Mouse (Mus musculus) cerebellum, adult 2 months (tissue): Measurements from ENCODE around the gene Pfn3. TPM values are rescaled to one million over a fixed set of nuclear protein-coding genes. Genes with fewer than 3 reads are reported as not detected.

Experiments used
- DNase-seq, 2 experiments: peaks; one replicate each; pipeline ENCODE4 v3.0.0; 2021
- H3K27ac ChIP-seq: fragments of 200-500 bp; 2 replicates; pipeline ENCODE4 v1.5.1; 2012; ENCODE audit warnings: low read length, control low read depth, inconsistent platforms; ENCODE audit not compliant: insufficient read depth
- H3K27me3 ChIP-seq: fragments of 200-500 bp; 2 replicates; pipeline ENCODE4 v1.6.1; 2012; ENCODE audit warnings: inconsistent platforms, mild to moderate bottlenecking, low read length, moderate library complexity; ENCODE audit not compliant: control insufficient read depth, insufficient read depth
- H3K4me1 ChIP-seq: fragments of 200-500 bp; 2 replicates; pipeline ENCODE4 v1.6.1; 2011; ENCODE audit warnings: low read length; ENCODE audit not compliant: control insufficient read depth, insufficient read depth
- H3K4me3 ChIP-seq: fragments of 200-500 bp; replicated peaks from 2 replicates; pipeline ENCODE3; 2011; ENCODE audit warnings: mild to moderate bottlenecking, low read depth, low read length, control low read depth; ENCODE audit not compliant: insufficient read depth
- CTCF ChIP-seq: fragments of 200-500 bp; IDR thresholded peaks from 2 replicates; pipeline ENCODE4 v1.5.1; 2011; ENCODE audit warnings: low read depth, mild to moderate bottlenecking, control low read depth, low read length, moderate library complexity, borderline replicate concordance; ENCODE audit not compliant: insufficient read depth
- POLR2A ChIP-seq: fragments of 200-500 bp; IDR thresholded peaks from 2 replicates; pipeline ENCODE4 v1.6.1; 2011; ENCODE audit warnings: low read length, control low read depth, borderline replicate concordance; ENCODE audit not compliant: insufficient read depth
- WGBS: fragments of 180-500 bp; shearing (Covaris S2); methylation state at CpG from one replicate; pipeline ENCODE4 v1.1.7; 2018; 5-methylcytosine and 5-hydroxymethylcytosine counted together
- polyA plus RNA-seq: library from polyadenylated mRNA; depleted of rRNA; stranded (reverse); fragments of >200 nt; gene quantifications from 2 replicates; pipeline ENCODE4 v1.2.3, GENCODE M21; 2012

The Pfn3 gene
- polyA plus RNA-seq, 1 experiment: not detected

DNA sequence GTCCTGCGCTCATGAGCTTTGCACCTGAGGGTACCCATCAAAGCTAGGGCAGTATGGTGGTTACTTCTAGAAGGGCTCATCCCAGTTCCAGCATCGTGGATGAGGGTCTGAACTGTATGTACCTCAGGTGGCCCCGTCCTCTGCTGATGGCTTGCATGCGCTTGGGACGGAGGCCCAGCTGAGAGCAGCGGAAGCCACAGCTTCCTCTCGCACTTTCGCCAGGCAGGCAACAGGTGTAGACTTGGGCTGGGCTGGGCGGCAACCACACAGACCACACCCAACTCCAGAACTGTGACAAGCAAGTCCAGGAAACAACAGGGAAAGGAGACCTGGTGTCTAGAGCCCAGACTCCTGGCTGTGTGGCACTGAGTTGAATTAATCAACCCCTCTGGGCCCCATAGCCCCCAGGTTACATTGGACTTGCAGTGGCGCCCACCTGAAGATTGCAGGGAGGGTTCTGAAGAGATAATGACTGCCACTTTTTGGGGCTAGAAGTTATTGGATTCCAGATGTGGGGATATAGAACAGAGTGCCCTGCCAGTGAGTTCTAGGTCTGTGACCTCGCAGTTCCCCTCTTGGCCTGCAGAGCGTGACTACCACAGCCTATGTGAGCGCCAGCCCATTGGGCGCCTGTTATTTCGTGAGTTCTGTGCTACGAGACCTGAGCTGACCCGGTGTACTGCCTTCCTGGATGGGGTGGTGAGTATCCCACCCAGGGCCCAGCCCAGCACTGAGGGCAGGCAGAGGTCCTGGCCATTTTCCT, 34.8 kb upstream of the Pfn3 start:
- Histone ChIP-seq H3K4me3 (no peak overlapping the region), H3K27ac (no peak overlapping the region), H3K4me1 (peaks cover 12% of the 10 kb centered on the region), H3K27me3 (no peaks in the 10 kb centered on the region)
- no peak for TF ChIP-seq POLR2A
- no peak for TF ChIP-seq CTCF
- WGBS: 86% methylated on average over 17 of the region's 17 CpGs
- DNase-seq: no peak

DNA sequence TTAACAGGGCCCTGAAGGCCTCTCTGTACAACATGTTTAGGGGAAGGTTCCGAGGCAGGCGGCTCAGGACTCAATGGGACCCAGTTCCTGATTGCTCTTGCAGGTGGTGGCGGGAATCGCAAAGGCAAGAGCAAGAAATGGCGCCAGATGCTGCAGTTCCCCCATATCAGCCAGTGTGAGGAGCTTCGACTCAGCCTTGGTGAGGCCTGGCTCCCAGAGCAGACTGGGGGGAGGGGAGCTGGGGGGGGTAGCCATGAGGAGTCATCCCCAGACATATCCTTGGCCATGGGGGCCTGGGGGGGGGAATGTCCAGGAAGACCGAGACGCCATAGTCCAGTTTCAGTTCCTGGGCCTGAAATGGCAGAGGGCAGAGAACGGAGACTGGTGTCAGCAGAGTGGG, 34.2 kb upstream of the Pfn3 start:
- 95% methylated on average over 9 of the region's 9 CpGs for WGBS
- Histone ChIP-seq H3K27me3 (no peaks in the 10 kb centered on the region), H3K4me1 (peaks cover 12% of the 10 kb centered on the region), H3K4me3 (no peak overlapping the region), H3K27ac (no peak overlapping the region)
- TF ChIP-seq POLR2A (no peak), CTCF (no peak)
- no peak for DNase-seq

DNA sequence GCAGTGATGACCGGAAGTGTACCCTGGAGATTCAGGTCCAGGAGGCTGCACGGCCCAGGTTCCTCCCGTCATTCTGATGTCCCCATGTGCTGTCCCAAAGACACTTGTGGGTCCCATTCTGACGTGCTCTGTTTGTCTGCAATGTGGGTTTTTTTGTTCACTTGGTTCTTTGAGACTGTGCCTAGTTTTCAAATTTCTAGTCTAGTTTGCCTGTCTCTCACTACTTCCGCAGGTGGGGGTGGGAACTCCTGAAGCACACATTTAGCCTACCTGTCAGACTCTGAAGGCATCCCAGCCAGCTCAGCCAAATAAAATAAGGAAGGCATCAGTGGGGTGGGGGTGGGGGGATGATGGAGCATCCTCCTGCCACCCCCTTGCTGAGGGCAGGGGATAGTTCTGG, 33.1 kb upstream of the Pfn3 start:
- TF ChIP-seq CTCF (no peak), POLR2A (no peak)
- Histone ChIP-seq H3K27me3 (no peaks in the 10 kb centered on the region), H3K27ac (no peak overlapping the region), H3K4me1 (peaks cover 12% of the 10 kb centered on the region), H3K4me3 (no peak overlapping the region)
- WGBS: 93% methylated on average over 5 of the region's 5 CpGs
- no peak for DNase-seq

DNA sequence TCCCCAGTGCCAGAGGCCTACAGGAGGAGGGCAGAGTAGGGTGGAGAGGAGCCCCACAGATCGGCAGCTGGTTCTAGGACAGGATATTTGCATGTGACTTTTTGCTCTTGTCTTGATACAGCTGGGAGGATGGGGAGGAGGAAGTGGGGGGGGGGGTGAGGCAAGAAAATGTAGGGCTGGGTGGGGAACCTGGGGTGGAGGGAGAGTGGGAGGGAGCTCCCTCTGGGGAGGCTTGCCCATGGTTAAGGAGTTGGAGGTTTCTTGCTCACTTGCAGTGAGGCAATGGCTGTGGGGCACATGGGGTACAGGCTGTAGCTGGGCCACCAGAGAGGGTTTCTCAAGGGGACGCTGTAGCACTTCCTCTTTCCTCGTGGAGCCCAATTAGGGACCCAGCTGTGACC, 32.5 kb upstream of the Pfn3 start:
- Histone ChIP-seq H3K4me1 (peaks cover 12% of the 10 kb centered on the region), H3K27me3 (no peaks in the 10 kb centered on the region), H3K4me3 (no peak overlapping the region), H3K27ac (no peak overlapping the region)
- no peak for DNase-seq
- TF ChIP-seq CTCF: no peak
- no peak for TF ChIP-seq POLR2A
- WGBS: 56% methylated on average over 3 of the region's 3 CpGs

DNA sequence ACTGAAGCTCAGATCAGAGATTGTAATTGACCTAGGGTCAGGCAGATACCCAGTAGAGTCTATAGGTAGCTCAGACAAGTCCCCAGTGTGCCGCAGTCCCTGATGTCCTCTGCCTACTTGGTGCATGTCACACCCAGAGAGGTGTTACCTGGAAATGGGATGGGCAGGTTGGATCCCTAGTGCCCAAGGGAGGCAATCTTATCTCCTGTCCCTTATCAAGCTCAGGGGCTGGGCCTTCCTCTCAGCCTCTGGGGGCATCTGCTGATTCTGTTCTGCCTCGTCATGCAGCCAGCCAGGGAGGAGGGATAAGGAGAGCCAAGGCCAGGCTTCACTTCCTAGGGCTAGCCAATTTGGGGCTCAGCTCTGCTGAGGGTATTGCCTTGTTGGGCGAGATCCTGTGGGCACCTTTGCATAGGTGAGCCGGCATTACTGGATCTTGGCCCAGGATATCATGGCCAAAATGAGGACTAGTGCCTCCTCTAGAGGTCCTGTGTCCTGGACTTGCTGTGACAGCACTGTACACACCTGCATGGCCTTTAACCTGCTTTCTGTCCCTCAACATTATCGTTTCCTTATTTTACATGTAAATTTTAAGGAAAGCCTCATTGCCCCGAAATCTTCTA, 31.6 kb upstream of the Pfn3 start:
- TF ChIP-seq CTCF: no peak
- no peak for TF ChIP-seq POLR2A
- DNase-seq: no peak
- 85% methylated on average over 6 of the region's 6 CpGs for WGBS
- Histone ChIP-seq H3K4me3 (no peak overlapping the region), H3K4me1 (0 out of 2 replicates have a peak, but pooled peaks cover 8% of the 10 kb centered on the region), H3K27ac (no peak overlapping the region), H3K27me3 (no peaks in the 10 kb centered on the region)

DNA sequence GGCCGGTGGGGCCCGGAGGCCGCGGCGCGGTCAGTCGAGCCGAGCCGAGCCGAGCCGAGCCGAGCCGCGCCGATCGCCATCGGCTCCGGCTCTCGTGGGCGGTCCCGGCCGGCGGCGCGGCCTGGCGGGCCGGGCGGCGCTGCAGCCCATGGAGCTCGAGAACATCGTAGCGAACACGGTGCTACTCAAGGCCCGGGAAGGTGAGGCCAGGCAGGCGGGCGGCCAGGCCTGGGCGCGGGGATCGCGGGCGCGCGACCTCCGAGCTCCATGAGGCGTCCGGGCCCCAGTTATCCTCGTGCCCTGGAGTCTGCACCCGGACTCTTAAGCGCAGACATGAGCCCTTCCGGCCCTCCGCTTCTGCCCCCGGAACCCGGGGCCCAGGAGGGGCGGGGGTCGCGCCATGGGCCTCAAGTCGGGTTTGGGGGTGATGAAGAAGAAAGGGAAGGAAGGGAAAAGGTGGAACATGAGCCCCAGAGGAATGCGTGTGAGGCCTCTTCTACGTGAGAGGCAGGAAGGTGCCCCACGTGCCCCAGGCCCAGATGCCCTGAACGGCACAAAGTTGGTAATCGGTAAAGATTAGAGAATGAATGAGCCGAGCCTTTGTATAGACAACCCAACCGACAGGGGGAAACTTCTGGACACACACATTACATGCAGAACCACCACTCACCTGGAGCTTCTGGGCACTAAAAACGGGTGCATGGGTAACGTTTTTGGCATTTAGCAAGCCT, 30.5 kb upstream of the Pfn3 start:
- TF ChIP-seq CTCF (no peak), POLR2A (0 out of 2 replicates have a peak, but pooled peaks have one; percentile 27)
- peak overlapping the region; percentile 87 for H3K4me3 ChIP-seq
- H3K27ac ChIP-seq: peak overlapping the region; percentile 81
- no peak for DNase-seq
- WGBS: under 1% methylated on average over 63 of the region's 66 CpGs
- 0 out of 2 replicates have a peak, but pooled peaks cover 5% of the 10 kb centered on the region for H3K4me1 ChIP-seq
- H3K27me3 ChIP-seq: no peaks in the 10 kb centered on the region

DNA sequence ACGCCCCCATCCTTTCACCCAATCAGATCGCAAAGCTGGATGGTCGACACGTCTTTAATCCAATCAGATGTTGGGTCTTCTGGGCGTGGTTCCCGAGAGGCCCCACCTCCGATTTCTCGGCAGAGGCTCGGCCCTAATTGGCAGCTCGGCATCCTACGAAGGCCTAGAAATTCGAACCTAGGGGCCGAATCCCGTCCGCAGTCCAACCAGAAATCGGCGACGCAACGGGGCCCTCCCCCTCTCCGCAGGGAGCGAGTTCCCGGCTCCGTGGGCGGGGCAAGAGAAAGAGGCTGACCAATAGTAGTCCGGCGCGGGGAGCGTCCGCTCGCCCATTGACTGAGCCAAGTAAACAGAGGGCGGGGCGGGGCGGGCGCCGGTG, 29.9 kb upstream of the Pfn3 start, which contains the start of gene Grk6:
Gene Grk6, plus strand, starts transcription at position 136 of the 379 bp plus-strand sequence.
- WGBS: 0% methylated on average over 32 of the region's 35 CpGs
- no peak for TF ChIP-seq POLR2A
- peak within 1 kb of the TSS; percentile 87 for H3K4me3 ChIP-seq
- H3K4me1 ChIP-seq: no peaks in the 10 kb centered on the region
- peak; percentile 99 to 100 for DNase-seq
- no peaks in the 10 kb centered on the region for H3K27me3 ChIP-seq
- H3K27ac ChIP-seq: peak within 1 kb of the TSS; percentile 81
